Mouse (Mus musculus) olfactory bulb, adult 2 months (tissue): Measurements from ENCODE around the gene Nudt7. TPM values are rescaled to one million over a fixed set of nuclear protein-coding genes. Genes with fewer than 3 reads are reported as not detected.
A peak's percentile ranks its signal among the peaks of the same experiment; 100 is the strongest.

Experiments used
- H3K27ac ChIP-seq: fragments of 200-500 bp; 2 replicates; pipeline ENCODE4 v1.5.1; 2012; ENCODE audit warnings: low read depth, low read length; ENCODE audit not compliant: insufficient read depth
- H3K4me1 ChIP-seq: fragments of 200-500 bp; 2 replicates; pipeline ENCODE4 v1.6.1; 2012; ENCODE audit warnings: low read length; ENCODE audit not compliant: control insufficient read depth, insufficient read depth
- H3K4me3 ChIP-seq: fragments of 200-500 bp; 2 replicates; pipeline ENCODE4 v1.5.1; 2012; ENCODE audit warnings: mild to moderate bottlenecking, low read depth, low read length, moderate library complexity; ENCODE audit not compliant: insufficient read depth
- CTCF ChIP-seq: fragments of 200-500 bp; IDR thresholded peaks from 2 replicates; pipeline ENCODE4 v1.5.1; 2012; ENCODE audit warnings: low read depth, mild to moderate bottlenecking, low read length, moderate library complexity; ENCODE audit not compliant: insufficient read depth
- POLR2A ChIP-seq: fragments of 200-500 bp; IDR thresholded peaks from 2 replicates; pipeline ENCODE4 v1.6.1; 2012; ENCODE audit warnings: mild to moderate bottlenecking, low read depth, low read length, moderate library complexity; ENCODE audit not compliant: insufficient read depth
- WGBS: fragments of 180-500 bp; shearing (Covaris S2); methylation state at CpG from one replicate; pipeline ENCODE4 v1.1.7; 2018; 5-methylcytosine and 5-hydroxymethylcytosine counted together
- polyA plus RNA-seq: library from polyadenylated mRNA; stranded (reverse); fragments of >200 nt; gene quantifications from 2 replicates; pipeline ENCODE4 v1.2.4, GENCODE M21; 2012; ENCODE audit warnings: low replicate concordance; ENCODE audit not compliant: missing spikeins, insufficient read depth, insufficient read length

Nudt7 gene
- polyA plus RNA-seq = not detected in 2 replicates

GRCm38 (mm10) chr8:114133510-114134362 lies at the start of gene Nudt7:
Gene Nudt7 (plus strand): TSS chr8:114133557.
- peak within 1 kb of the TSS; percentile 58 for H3K27ac ChIP-seq
- H3K4me1 ChIP-seq = peaks cover 9% of the 10 kb centered on the region
- 4% methylated on average over 23 of the region's 23 CpGs for WGBS
- peak within 1 kb of the TSS; percentile 56 for H3K4me3 ChIP-seq
- TF ChIP-seq CTCF = no peak
- no peak for TF ChIP-seq POLR2A

- no peaks in the 10 kb centered on the region for H3K4me1 ChIP-seq
- no peak for TF ChIP-seq POLR2A
- TF ChIP-seq CTCF = no peak
- no peak overlapping the region for H3K4me3 ChIP-seq
- H3K27ac ChIP-seq = no peak overlapping the region
- 97% methylated on average over 4 of the region's 4 CpGs for WGBS
Observed at GRCm38 (mm10) chr8:114087932-114088331, 45.4 kb upstream of the Nudt7 start.

- no peak for TF ChIP-seq CTCF
- TF ChIP-seq POLR2A = no peak
- H3K4me1 ChIP-seq = no peaks in the 10 kb centered on the region
- no peak overlapping the region for H3K4me3 ChIP-seq
- no peak overlapping the region for H3K27ac ChIP-seq
- 92% methylated on average over 4 of the region's 4 CpGs for WGBS
Observed at GRCm38 (mm10) chr8:114090736-114091135, 42.6 kb upstream of the Nudt7 start.

- H3K4me1 ChIP-seq = no peaks in the 10 kb centered on the region
- H3K27ac ChIP-seq = no peak overlapping the region
- TF ChIP-seq POLR2A (no peak), CTCF (no peak)
- 89% methylated on average over 3 of the region's 3 CpGs for WGBS
- no peak overlapping the region for H3K4me3 ChIP-seq
Observed at GRCm38 (mm10) chr8:114093321-114093720, 40.0 kb upstream of the Nudt7 start.

- Histone ChIP-seq H3K4me1 (no peaks in the 10 kb centered on the region; the same call in 1 of the 2 replicates), H3K4me3 (no peak overlapping the region), H3K27ac (no peak overlapping the region)
- TF ChIP-seq POLR2A (no peak), CTCF (no peak)
- 93% methylated on average over 4 of the region's 4 CpGs for WGBS
Observed at GRCm38 (mm10) chr8:114094526-114094925, 38.8 kb upstream of the Nudt7 start.

- H3K4me1 ChIP-seq = no peaks in the 10 kb centered on the region; the same call in 1 of the 2 replicates
- H3K27ac ChIP-seq = no peak overlapping the region
- H3K4me3 ChIP-seq = no peak overlapping the region
- 59% methylated on average over 14 of the region's 14 CpGs for WGBS
- TF ChIP-seq CTCF (no peak), POLR2A (no peak)
Observed at GRCm38 (mm10) chr8:114100561-114101206, 32.7 kb upstream of the Nudt7 start.

- WGBS = 82% methylated on average over 7 of the region's 7 CpGs
- TF ChIP-seq POLR2A = no peak
- no peak for TF ChIP-seq CTCF
- no peak overlapping the region for H3K4me3 ChIP-seq
Observed at GRCm38 (mm10) chr8:114103401-114103800, 30.0 kb upstream of the Nudt7 start.

GRCm38 (mm10) chr8:114105971-114106370 lies 27.4 kb upstream of the Nudt7 start:
- no peak overlapping the region for H3K27ac ChIP-seq
- H3K4me1 ChIP-seq = no peaks in the 10 kb centered on the region
- no peak for TF ChIP-seq POLR2A
- no peak for TF ChIP-seq CTCF
- H3K4me3 ChIP-seq = no peak overlapping the region
- WGBS = 96% methylated on average over 5 of the region's 5 CpGs

More at GRCm38 (mm10) chr8:114103401-114103800, 30.0 kb upstream of the Nudt7 start:
- H3K27ac ChIP-seq = no peak overlapping the region
- no peaks in the 10 kb centered on the region; the same call in 1 of the 2 replicates for H3K4me1 ChIP-seq

- H3K27ac ChIP-seq = no peak overlapping the region
- H3K4me3 ChIP-seq = no peak overlapping the region
- H3K4me1 ChIP-seq = no peaks in the 10 kb centered on the region
- no peak for TF ChIP-seq CTCF
- TF ChIP-seq POLR2A = no peak
- WGBS = 61% methylated on average over 20 of the region's 20 CpGs
Observed at GRCm38 (mm10) chr8:114109365-114110140, 23.8 kb upstream of the Nudt7 start.
